Mouse (Mus musculus) heart, postnatal 14 days (tissue): ENCODE data around the gene H13. TPM values are rescaled to one million over a fixed set of nuclear protein-coding genes. Genes with fewer than 3 reads are reported as not detected.

Source experiments
- DNase-seq, 2 experiments: peaks; one replicate each; pipeline ENCODE4 v3.0.0; 2021 to 2022
- intact Hi-C: fragments of 180-260 bp; cut with DNase I; formaldehyde crosslinking; loops from one replicate; pipeline ENCODE4 v1.15.1; 2025
- total RNA-seq, 2 experiments: library from RNA; stranded (reverse); gene quantifications; 2 replicates each; pipeline ENCODE4 v1.2.3; 2021

Gene H13
- total RNA-seq, 2 experiments from 2014 or later: 38.7 to 42.4 TPM

DNA sequence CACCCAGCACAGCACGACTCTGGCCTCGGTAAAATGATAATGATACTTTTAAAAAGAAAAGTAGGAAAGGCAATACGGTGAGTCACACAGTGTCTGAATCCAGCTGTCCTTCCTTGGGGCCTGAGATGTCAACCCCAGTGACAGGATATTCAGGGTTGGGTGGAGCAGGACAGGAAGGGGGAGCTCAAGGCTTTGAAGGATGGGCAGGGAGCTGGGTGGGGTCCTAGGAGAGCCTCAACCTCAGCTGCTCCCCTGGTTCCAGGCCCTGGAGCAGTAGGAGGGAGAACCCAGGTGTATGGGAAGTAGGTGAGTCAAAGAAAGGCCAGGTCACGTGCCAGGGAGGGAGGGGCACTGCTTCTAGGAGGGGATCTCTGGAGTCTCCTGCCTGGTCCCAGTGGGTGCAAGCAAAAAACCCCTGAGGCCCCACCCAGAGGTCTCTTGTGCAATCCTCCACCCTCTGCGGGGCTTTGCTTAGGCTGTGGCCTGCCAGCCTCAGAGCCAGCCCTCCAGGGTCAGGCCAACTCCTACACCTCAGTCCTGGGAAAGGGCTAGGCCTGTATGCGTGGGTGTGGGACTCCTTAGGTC, 57.6 kb downstream of the H13 start:
- intact Hi-C loops: no loop called here
- DNase-seq: no peak

DNA sequence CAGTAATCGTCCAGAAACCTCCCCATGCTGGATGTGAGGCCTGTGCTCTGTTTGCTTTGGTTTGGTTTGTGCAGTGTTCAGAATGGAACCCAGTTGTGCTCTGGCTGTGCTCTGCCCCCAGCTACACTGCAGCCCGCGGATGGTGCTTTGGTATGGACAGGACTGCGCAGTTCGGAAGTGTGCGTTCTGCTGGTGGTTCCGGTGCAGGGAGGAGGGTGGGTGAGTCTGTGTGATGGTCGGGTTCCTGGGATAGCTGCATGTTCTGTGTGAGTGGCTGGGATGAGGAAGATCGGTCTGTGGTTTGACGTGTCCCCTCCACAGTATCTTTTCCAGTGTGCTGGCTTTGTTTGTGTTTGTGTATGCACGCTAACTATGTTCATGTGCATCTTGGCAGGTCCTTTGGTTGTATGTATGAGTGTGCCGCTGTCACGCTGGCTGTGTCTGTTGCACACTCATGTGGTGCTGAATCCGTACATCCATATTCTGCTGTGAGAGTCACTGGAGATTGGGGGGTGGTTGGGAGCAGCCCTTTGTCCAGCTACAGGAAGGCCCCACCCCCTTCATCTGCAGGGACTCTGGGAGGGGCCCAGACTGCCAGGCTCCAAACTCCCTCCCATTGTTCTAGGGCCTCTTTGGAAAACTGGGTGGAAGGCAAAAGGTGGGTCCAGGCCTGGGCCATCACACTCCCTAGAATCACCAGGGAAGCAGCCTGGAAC, 58.7 kb downstream of the H13 start:
- intact Hi-C loops: no loop called here
- DNase-seq: peak; percentile 51 to 62

DNA sequence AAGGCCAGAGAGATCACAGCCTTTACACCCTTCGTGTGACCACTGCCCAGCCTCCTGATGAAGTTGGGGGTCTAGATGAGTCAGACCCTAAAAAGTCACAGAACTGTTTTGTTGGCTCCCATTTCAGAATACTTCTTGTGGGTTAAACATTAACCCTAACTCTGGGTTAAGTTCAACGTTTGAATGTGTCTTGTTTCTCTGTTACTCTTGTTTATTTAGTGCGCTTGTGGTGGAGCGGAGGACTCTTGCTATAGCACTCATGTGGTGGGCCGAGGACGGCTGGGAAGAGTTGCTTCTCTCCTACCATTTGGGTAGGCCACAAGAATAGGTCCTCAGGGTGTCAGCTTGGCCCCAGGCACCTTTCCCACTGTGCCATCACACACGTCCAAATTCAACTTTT, 59.3 kb downstream of the H13 start:
- DNase-seq: no peak
- intact Hi-C loops: no loop called here

DNA sequence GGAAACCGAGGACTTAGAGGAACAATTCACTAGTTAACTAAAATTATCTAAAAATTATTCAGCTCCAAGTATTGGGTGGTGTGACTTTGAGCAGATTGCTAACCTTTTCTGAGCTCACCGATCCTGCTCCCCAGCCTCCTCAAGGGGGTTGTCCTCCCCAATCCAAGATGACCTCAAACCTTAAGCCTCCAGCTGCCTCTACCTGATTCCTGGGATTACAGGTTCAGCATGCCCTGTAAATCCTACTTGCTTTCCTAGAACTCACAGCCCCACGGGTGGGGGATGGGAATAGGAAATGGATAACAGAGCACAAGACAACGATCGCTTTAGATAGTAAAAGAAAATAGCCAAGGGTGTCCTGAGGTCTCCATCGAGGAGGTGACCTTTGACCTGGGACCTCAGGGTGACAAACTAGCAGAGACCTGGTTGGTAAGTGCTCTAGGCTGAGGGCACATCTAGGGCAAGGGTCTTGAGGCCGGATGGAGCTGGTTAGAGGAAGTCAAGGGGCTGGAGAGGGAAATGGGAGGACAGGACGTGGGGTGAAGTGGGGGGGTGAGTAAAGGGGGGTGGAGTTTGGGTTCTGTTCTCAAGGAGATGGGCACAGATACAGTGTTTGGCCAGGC, 59.9 kb downstream of the H13 start:
- intact Hi-C loops: no loop called here
- DNase-seq: peak in 1 of 2 experiments; percentile 29

DNA sequence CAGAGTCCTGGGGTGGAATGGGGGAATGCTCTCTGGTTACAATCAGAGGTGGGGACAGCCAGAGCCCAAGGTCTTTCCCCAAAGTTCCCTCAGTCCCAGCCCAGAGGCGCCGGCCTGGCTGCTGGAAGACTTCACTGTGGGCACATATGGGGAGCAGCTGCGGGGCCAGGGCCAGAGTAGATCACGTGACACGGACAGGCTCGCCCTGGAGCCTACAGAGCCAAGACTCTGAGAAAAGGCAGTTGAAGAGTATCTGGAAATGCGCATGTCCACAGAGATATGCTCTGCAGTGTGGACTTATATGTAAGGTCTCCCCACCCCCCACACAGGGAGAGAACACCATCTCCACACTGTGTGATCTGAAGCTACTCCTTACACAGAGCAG, 60.4 kb downstream of the H13 start:
- intact Hi-C loops: no loop called here
- DNase-seq: peak; percentile 67 to 73

DNA sequence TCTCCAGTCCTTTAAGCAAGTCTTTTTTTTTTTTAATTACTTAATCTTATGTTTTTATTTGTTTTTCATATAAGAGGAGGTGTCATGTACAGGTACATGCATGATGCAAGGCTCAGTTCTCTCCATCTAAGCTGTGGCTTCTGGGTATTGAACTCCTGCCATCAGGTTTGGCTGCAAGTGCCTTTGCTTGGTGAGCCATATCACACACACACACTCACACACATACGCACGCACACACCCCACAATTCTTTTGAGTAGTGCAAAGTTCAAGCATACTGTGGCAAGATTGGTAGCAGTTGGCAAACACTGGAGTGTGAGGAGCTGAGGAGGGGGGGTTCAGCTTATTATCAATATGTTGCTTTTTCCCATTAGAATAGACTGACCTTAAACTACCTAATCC, 63.9 kb downstream of the H13 start:
- no peak for DNase-seq
- intact Hi-C loops: no loop called here

DNA sequence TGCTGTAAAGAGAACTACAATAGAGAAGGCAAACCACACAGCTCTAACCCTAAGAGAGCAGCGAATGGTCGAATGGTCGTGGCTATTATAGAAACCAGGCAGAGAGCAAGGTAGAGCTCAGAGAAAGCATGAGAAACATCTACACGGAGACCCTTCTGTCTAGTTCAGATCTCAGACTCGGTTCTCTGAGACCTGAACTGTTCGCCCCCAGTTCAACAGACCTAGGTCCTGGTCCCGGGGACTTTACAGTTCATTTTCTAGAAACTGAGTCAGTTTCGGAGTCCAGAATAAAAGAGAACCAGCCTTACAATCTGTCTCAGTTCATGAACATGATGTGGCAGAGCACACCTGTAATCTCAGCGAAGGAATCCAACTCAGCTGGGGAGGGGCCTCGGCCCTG, 65.2 kb downstream of the H13 start:
- intact Hi-C loops: no loop called here
- no peak for DNase-seq

DNA sequence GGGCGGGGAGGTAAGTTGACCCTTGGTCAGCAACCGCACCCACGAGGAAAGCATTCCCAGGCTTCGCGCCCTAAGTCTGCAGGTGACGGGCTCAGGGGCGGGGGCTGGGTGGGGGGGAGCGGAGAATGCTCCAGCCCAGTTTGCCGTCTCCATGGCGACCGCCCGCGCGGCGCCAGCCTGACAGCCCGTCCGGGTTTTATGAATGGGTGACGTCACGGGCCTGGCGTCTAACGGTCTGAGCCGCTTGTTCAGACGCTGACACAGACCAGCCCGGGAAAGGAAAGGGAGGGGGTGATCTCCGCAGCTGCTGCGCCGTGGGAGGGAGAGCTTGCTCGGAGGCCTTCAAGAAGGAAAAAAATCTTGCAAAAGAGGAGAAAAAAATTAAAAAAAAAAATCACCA, 65.7 kb downstream of the H13 start:
- intact Hi-C loops: no loop called here
- peak; percentile 94 to 97 for DNase-seq

DNA sequence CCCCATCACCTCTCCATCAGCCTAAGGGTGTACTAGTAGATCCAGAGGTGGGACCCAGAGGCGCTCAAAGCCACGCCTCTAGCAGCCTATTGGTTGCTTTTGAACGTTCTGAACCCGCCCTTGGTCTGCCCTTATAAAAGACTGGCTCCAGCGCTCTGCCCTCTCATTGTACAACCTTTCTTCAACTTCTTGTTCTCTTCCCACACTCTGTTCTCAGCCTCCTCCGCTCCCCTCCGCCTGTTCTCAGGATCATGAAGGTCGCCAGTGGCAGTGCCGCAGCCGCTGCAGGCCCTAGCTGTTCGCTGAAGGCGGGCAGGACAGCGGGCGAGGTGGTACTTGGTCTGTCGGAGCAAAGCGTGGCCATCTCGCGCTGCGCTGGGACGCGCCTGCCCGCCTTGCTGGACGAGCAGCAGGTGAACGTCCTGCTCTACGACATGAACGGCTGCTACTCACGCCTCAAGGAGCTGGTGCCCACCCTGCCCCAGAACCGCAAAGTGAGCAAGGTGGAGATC, 66.9 kb downstream of the H13 start, which contains the start of gene Id1:
TSS of gene Id1 (plus strand) at position 162 of the 512 bp plus-strand sequence.
- DNase-seq: peak; percentile 84 to 86
- intact Hi-C loops: loop anchor here (2.0 kb wide), 1 partner anchor 29 kb away; no protein-coding TSS in a partner anchor

DNA sequence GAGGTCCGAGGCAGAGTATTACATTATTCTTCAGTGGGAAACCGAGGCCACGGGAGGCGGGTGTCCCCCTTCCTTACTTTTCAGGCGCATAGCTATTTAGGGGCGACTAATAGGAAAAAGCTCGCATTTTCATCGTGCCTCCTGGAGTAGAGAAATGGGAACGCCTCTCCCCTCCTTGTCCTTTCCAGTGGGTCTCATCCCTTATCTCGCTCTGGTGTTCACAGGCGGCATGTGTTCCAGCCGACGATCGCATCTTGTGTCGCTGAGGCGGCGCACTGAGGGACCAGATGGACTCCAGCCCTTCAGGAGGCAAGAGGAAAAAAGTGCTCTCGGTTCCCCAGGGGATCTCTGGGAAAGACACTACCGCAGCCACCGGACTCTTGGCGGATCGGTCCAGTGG, 67.5 kb downstream of the H13 start:
- peak; percentile 37 to 42 for DNase-seq

DNA sequence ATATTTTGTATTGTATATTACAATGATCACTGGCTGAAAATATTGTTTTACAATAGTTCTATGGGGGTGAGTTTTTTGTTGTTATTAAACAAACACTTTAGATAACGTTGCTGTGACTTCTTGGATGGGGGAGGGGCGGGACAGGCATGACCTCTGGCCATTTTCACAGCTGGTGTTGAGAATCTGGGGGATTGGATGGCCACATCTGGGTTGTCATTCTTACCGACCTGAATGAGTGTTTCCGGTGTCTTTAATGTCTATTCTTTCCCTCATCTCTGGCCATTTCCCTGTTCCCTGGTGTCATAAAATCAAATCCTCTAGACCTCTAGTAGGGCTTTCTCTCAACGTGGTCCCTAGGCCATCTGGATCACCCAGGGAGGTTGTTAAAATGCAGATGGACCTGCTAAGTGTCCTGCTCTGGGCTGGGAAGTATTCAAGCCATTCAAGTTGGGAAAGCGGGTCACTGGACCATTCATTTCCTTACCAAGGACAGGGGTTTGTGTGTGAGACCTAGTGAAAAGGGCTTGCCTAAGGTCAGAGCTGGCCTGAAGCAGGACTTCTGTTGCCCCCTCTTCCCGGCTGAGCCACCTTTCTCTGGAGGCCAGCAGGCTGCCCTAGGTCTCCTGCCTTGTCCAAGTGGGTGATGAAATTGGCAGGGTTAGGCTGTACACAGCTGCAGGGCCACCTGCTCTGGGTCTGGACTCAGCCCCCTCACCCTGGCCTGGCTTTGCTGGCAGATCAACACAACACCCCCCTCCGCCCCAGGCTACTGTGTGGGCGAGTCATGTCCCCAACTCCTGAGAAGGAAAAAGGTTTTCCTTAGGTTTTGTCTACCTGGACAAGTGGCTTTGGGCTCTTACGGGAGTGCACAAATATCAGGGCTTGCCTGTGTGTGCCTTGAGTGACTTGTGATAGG, 68.3 kb downstream of the H13 start:
- intact Hi-C loops: loop anchor here (2.0 kb wide), 1 partner anchor 31 kb away; no protein-coding TSS in a partner anchor
- peak; percentile 28 to 45 for DNase-seq

More for the DNA sequence above, 67.5 kb downstream of the H13 start:
- intact Hi-C loops: loop anchor here (2.0 kb wide), 1 partner anchor 30 kb away; no protein-coding TSS in a partner anchor

DNA sequence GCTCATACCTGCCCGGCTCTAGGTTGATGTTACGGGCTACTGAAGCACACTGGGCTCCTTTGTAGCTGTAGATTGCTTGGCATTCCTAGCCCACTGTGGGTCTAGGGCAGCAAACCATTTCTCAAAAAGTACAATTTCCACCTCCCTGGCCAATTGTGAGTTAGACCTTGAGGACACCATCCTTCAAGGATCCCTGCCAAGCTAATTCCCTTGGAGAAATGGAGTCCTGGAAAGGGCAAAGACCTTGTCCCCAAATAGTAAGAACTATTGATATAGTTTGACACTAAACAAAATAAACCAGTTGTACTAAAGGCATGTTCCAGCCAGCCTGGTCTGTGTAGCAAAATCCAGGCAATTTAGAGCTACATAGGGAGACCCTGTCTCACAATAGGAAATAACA, 69.1 kb downstream of the H13 start:
- DNase-seq: no peak
- intact Hi-C loops: no loop called here

DNA sequence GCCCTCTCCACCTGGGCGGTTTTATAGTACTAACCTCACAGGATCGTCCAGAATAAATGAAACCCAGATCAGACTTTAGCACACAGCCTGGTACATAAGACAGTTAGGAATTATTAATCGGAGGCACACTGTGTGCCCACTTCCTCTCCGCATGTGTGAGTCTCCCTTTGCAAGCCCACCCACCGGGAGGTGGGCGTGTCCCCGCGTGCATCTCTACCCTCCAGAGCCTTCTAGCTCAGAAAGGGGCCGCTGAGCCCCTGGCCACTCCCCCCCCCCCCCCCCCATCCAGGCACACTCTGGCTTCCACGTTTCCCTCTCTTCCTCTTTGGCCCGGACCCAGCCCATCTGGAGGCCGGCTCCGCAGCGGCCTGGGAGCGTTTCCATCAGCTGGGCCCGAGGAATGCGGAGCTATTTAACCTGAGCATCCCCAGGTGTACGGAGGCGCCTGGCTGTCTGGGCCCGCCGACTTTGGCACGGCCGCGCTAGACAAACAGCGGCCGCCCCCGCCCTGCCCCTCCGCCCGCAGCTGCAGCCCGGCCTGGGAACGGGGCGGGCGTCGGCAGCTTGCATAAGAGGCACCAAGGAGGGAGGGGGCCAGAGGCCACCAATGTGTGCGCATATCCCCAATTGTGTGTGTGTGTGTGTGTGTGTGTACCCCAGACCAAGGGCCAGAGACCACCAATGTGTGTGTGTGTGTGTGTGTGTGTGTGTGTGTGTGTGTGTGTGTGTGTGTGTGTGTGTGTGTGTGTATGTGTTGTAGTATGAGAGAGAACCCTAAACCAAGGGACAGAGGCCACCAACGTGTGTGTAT, 70.0 kb downstream of the H13 start:
- peak; percentile 88 for DNase-seq
- intact Hi-C loops: no loop called here

DNA sequence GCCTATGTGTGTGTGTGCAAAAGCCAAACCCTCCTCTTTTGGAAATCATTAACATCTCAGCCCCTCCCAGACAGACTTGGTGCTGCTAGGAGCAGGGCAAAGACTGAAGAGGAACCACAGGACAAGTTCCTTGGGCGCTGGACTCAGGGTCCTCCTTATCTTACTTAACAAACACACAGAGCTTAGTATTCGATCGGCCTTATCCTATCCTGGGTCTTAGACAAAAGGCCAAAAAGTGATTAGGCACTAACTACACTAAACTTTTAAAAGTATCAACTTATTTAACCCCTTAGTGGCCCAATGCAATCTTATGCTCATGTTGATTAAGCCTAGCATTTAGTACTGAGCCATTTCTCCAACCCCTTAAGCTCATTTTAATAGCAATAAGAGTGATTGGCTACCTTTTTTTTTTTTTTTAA, 70.6 kb downstream of the H13 start:
- intact Hi-C loops: loop anchor here (10.0 kb wide), 1 partner anchor 275 kb away; the partner anchor contains the start of gene Pdrg1
- peak in 1 of 2 experiments; percentile 36 for DNase-seq

DNA sequence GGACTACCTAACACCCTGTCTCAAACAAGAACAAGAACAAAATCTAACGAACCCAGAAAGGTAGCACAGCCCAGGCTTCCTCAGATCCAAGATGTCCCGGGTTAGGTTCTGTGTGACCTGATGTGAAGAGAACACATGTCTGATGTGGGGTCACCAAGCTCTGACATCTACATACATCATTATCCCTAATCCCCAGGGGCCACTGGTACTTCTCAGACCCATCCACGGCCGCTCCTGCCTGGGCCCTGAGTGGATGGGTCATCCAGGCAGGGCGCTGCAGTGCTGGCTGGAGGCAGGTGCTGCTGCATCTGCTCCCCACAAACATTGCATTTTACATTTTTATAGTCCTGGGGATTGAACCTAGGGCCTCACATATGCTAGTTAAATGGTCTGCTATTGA, 71.2 kb downstream of the H13 start:
- DNase-seq: no peak

DNA sequence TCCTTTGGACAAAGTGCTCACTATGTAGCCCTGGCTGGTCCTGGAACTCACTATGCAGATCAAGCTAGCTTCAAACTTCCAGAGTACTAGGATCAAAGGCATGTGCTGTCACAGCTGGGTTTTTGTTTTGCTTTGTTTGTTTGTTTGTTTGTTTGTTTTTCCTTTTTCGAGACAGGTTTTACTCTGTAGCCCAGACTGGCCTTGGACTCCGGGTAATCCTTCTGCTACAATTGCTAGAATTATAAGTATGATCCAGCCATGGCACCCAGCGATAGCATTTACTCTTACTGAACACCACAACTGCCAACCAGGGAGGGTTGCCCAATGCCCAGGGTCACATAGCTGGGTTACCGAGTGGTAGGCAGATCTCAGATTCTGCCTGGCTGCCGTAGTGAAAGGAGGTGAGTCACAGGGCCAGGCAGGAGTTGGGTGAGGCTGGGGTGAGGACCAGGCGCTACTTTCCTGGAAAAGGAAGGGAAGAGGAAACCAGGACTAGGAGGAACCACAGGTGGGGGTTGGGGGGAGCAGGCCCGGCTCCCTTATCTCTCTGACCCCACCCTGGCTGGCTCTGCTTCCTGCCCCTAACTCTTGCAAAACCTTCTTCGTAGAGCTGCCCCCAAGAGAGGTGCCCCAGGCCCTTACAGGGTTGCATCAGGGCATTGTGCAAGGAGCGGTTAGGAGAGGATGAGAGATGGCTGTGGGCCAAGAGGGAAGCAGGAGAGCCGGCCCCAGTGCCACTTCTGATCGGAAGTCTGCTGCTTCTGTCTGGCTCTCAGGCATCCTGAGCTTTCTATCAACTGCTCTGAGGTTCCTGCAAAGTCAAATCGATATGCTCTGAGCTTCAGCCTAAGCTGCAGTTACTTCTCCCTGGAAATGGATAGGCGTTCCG, 72.1 kb downstream of the H13 start:
- intact Hi-C loops: loop anchor here (1.0 to 10.0 kb wide), 3 partner anchors 25 to 273 kb away; partner anchors contain the start of gene Pdrg1
- DNase-seq: peak; percentile 67 to 77

More for the DNA sequence above, 71.2 kb downstream of the H13 start:
- intact Hi-C loops: loop anchor here (10.0 kb wide), 1 partner anchor 274 kb away; the partner anchor contains the start of gene Pdrg1

DNA sequence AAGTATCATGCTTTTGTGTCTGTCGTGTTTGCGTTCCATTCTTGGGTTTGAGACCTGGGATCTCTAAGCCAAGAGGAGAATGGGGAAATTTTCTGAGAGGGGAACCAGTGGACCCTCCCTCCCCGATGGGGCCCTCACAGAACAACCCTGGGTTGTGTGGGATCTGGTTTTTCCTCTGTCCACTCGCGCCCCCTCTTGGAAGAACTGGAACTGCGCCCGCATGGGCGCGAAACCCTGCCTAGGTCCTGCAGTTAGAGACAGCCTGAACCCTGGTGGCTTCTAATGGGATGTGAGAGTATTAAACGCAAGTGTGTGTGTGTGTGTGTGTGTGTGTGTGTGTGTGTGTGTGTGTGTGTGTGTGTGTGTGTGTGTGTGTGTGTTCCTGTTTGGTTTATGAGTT, 73.2 kb downstream of the H13 start:
- peak; percentile 77 to 84 for DNase-seq
- intact Hi-C loops: loop anchor here (1.0 to 10.0 kb wide), 3 partner anchors 24 to 272 kb away; partner anchors contain the start of gene Pdrg1
